22 mouse cellular contexts compared by ENCODE assay signal in genomic region chr16:33224381-33224780, GRCm38 (mm10).
"Had no signal": no experiment of that assay in that cellular context is flagged by ENCODE, and none has a peak within 500 bp of the region (broad histone marks: within the 10 kb centered on the region; RNA-seq: fewer than 3 reads in every experiment).

No protein-coding gene starts in this region.

- H3K4me2 ChIP-seq: heart, embryonic 12.5 days; hindbrain, embryonic 12.5 days; hindbrain, embryonic 14.5 days; intestine, embryonic 15.5 days; limb, embryonic 13.5 days; limb, embryonic 15.5 days; liver, embryonic 12.5 days had no signal

- ATAC-seq: hindbrain, embryonic 16.5 days; inflammation-experienced regulatory T-cells, adult 6 months; intestine, embryonic 15.5 days; intestine, postnatal 0 days; liver, embryonic 12.5 days had no signal

- H3K27ac ChIP-seq: gastrocnemius, adult 2 months; heart, adult 2 months; hindbrain, embryonic 10.5 days; hindbrain, embryonic 12.5 days; hindbrain, embryonic 14.5 days; intestine, embryonic 15.5 days; limb, embryonic 13.5 days; limb, embryonic 15.5 days; liver, embryonic 12.5 days; liver, embryonic 14.5 days had no signal

- H3K4me3 ChIP-seq: gastrocnemius, adult 2 months; heart, adult 2 months; heart, embryonic 12.5 days; hindbrain, embryonic 10.5 days; hindbrain, embryonic 12.5 days; intestine, embryonic 15.5 days; limb, embryonic 13.5 days; limb, embryonic 15.5 days; liver, embryonic 12.5 days had no signal

- H3K9me3 ChIP-seq: heart, embryonic 12.5 days; hindbrain, embryonic 10.5 days; hindbrain, embryonic 12.5 days; intestine, embryonic 15.5 days; limb, embryonic 13.5 days; limb, embryonic 15.5 days; liver, embryonic 12.5 days had no signal

- H3K27me3 ChIP-seq: heart, embryonic 12.5 days; hindbrain, embryonic 12.5 days; intestine, embryonic 15.5 days; limb, embryonic 13.5 days; limb, embryonic 15.5 days; liver, embryonic 12.5 days had no signal

- DNase-seq: gastrocnemius, adult 2 months; gastrocnemius, postnatal 10 days; gastrocnemius, postnatal 25 days; heart, adult 2 months; heart, postnatal 10 days; heart, postnatal 4 days; layer of hippocampus, adult 9-11 months; layer of hippocampus, postnatal 36 days; left cerebral cortex, postnatal 4 days; lung, adult 18-20 months had no signal

- H3K4me1 ChIP-seq: heart, embryonic 12.5 days; hindbrain, embryonic 10.5 days; hindbrain, embryonic 12.5 days; intestine, embryonic 15.5 days; limb, embryonic 13.5 days; limb, embryonic 15.5 days; liver, embryonic 12.5 days had no signal

- H3K9ac ChIP-seq: heart, embryonic 12.5 days; hindbrain, embryonic 12.5 days; hindbrain, embryonic 14.5 days; intestine, embryonic 15.5 days; limb, embryonic 13.5 days; limb, embryonic 15.5 days; liver, embryonic 12.5 days; liver, embryonic 14.5 days had no signal
